Mouse (Mus musculus): ENCODE measurements around the gene Krt23.

Gene Krt23

GRCm38 (mm10) chr11:99454044-99454443 is 38.9 kb downstream of the Krt23 start:
- DNase-seq (ENCODE audit: low read depth, low spot score): no peak

GRCm38 (mm10) chr11:99448769-99449168 is 44.2 kb downstream of the Krt23 start:
- no peak for DNase-seq (ENCODE audit: low read depth, low spot score)

GRCm38 (mm10) chr11:99441220-99441619 is 51.7 kb downstream of the Krt23 start:
- no peak for DNase-seq (ENCODE audit: low read depth, low spot score)

- no peak for DNase-seq (ENCODE audit: low read depth, low spot score)
These were observed 53.5 kb downstream of the Krt23 start for GRCm38 (mm10) chr11:99439465-99439864.

- no peak for DNase-seq (ENCODE audit: low read depth, low spot score)
These were observed 55.0 kb downstream of the Krt23 start, which contains the start of gene Krt20 for GRCm38 (mm10) chr11:99437972-99438371. Gene Krt20 (minus strand): TSS chr11:99438150.

GRCm38 (mm10) chr11:99436625-99437024 is 56.3 kb downstream of the Krt23 start:
- no peak for DNase-seq (ENCODE audit: low read depth, low spot score)

- DNase-seq (ENCODE audit: low read depth, low spot score): peak; percentile 14
These were observed 62.3 kb downstream of the Krt23 start for GRCm38 (mm10) chr11:99430670-99431069.

Data from 3T3-L1 (cell line).